ENCODE assay signal across 9 mouse cellular contexts in genomic region chr2:168764460-168764867, GRCm38 (mm10). TPM values are rescaled to one million over a fixed set of nuclear protein-coding genes. Genes with fewer than 3 reads are reported as not detected.
DNase-seq lines count a peak whose midpoint lies in the region; ATAC-seq and TF ChIP-seq lines count a peak whose summit lies in the region.
"Had no signal": no experiment of that assay in that cellular context is flagged by ENCODE, and none has a peak within 500 bp of the region (broad histone marks: within the 10 kb centered on the region; RNA-seq: fewer than 3 reads in every experiment).

No protein-coding gene starts in this region.

- H3K4me3 ChIP-seq in E14TG2a.4 (replicated peaks; ENCODE audit: low read length): peak overlapping the region; percentile 96
- H3K4me3 ChIP-seq in forebrain, embryonic 13.5 days: peak overlapping the region; percentile 56
- peak overlapping the region; percentile 50; the same call in 1 of the 2 replicates for H3K4me3 ChIP-seq in liver, embryonic 15.5 days (replicated peaks)

- H3K4me1 ChIP-seq in E14TG2a.4 (replicated peaks; ENCODE audit: low read depth, low read length): peaks cover 59% of the 10 kb centered on the region
- H3K4me1 ChIP-seq in forebrain, embryonic 13.5 days: peaks cover 51% of the 10 kb centered on the region
- H3K4me1 ChIP-seq in liver, embryonic 15.5 days (replicated peaks): peaks cover 5% of the 10 kb centered on the region; the same call in 1 of the 2 replicates

- WGBS in forebrain, embryonic 13.5 days: 3% methylated on average over 9 of the region's 9 CpGs
- 22% methylated on average over 9 of the region's 9 CpGs for WGBS in liver, embryonic 15.5 days (ENCODE audit: insufficient replicate concordance)

- no peaks in the 10 kb centered on the region for H3K9me3 ChIP-seq in E14TG2a.4 (ENCODE audit: low read length)
- H3K9me3 ChIP-seq in forebrain, embryonic 13.5 days (replicated peaks): no peaks in the 10 kb centered on the region
- H3K9me3 ChIP-seq in liver, embryonic 15.5 days (replicated peaks): no peaks in the 10 kb centered on the region

- peak overlapping the region; percentile 91 for H3K4me2 ChIP-seq in forebrain, embryonic 13.5 days
- peak overlapping the region; percentile 10; the same call in 1 of the 2 replicates for H3K4me2 ChIP-seq in liver, embryonic 15.5 days

- H3K9ac ChIP-seq in forebrain, embryonic 13.5 days: peak overlapping the region; percentile 34; the same call in 1 of the 2 replicates
- H3K9ac ChIP-seq in liver, embryonic 15.5 days: no peak overlapping the region

- peak; percentile 51 for DNase-seq in embryo, embryonic 10.5 days (ENCODE audit: low spot score)
- DNase-seq in embryo, embryonic 11 days: no peak
- no peak for DNase-seq in lung, postnatal 25 days (ENCODE audit: low spot score)
- DNase-seq in lung, postnatal 4 days: no peak
- no peak for DNase-seq in right cerebral cortex, postnatal 4 days
- DNase-seq: cerebellum, adult 11 months had no signal

- no peak for TF ChIP-seq CTCF in E14TG2a.4 (conservative IDR thresholded peaks at IDR 0.05; ENCODE audit: low read length)

- no peak overlapping the region for H3K27ac ChIP-seq in forebrain, embryonic 13.5 days
- no peak overlapping the region for H3K27ac ChIP-seq in liver, embryonic 15.5 days (replicated peaks)

- peak; percentile 19; the same call in 1 of the 2 replicates for ATAC-seq in forebrain, embryonic 13.5 days
- no peak for ATAC-seq in liver, embryonic 15.5 days (ENCODE audit: insufficient read depth)

- no peaks in the 10 kb centered on the region for H3K27me3 ChIP-seq in E14TG2a.4 (ENCODE audit: insufficient read depth, low read length)
- peaks cover 57% of the 10 kb centered on the region for H3K27me3 ChIP-seq in forebrain, embryonic 13.5 days
- H3K27me3 ChIP-seq in liver, embryonic 15.5 days: peaks cover 84% of the 10 kb centered on the region

- H3K36me3 ChIP-seq in E14TG2a.4 (ENCODE audit: insufficient read depth, low read length): peaks cover 22% of the 10 kb centered on the region
- no peaks in the 10 kb centered on the region for H3K36me3 ChIP-seq in forebrain, embryonic 13.5 days (ENCODE audit: poor library complexity, severe bottlenecking)
- no peaks in the 10 kb centered on the region for H3K36me3 ChIP-seq in liver, embryonic 15.5 days (replicated peaks)

RNA-seq across cellular contexts. Expression of gene Sall4, which starts 3.3 kb away (rescaled TPM):
- polyA plus RNA-seq in forebrain, embryonic 13.5 days (2015; fragmentation: Nextera tagmentation; extraction: Ambion mirVana): 2.3 and 3.2 TPM in 2 replicates
- 3.6 and 3.9 TPM in 2 replicates for polyA plus RNA-seq in liver, embryonic 15.5 days (2015; fragmentation: Nextera tagmentation; extraction: Ambion mirVana)

RNA-seq across cellular contexts. Expression of gene Atp9a, which starts 22.3 kb away (rescaled TPM):
- 35.2 and 37.1 TPM in 2 replicates for polyA plus RNA-seq in forebrain, embryonic 13.5 days (2015; fragmentation: Nextera tagmentation; extraction: Ambion mirVana)
- 3.3 and 4.2 TPM in 2 replicates for polyA plus RNA-seq in liver, embryonic 15.5 days (2015; fragmentation: Nextera tagmentation; extraction: Ambion mirVana)
